Mouse (Mus musculus) MEL (cell line): Measurements from ENCODE around the gene Lpo. TPM values are rescaled to one million over a fixed set of nuclear protein-coding genes. Genes with fewer than 3 reads are reported as not detected.

ENCODE experiments used
- DNase-seq: peaks from one replicate; pipeline ENCODE4 v3.0.0; 2011; ENCODE audit warnings: low read depth, low spot score
- H3K27ac ChIP-seq: 2 replicates; pipeline ENCODE4 v1.5.1; 2012; ENCODE audit warnings: low read depth, mild to moderate bottlenecking, control low read depth, low read length, moderate library complexity; ENCODE audit not compliant: control insufficient read depth
- H3K27me3 ChIP-seq, 2 experiments: fragments of 150-350 bp in 1 of 2; sonication (generic) in 1 of 2; 2 replicates each; pipeline ENCODE4 v1.6.1; 2012; ENCODE audit warnings: low read length in 2 of 2, mild to moderate bottlenecking in 2 of 2, improper control_type of control experiment in 1 of 2, moderate library complexity in 1 of 2; ENCODE audit not compliant: insufficient read depth in 2 of 2, control insufficient read depth in 1 of 2
- H3K36me3 ChIP-seq, 2 experiments: 2 replicates each; pipeline ENCODE4 v1.6.1; 2012 to 2014; ENCODE audit warnings: low read length in 2 of 2, improper control_type of control experiment in 1 of 2, inconsistent platforms in 1 of 2, mild to moderate bottlenecking in 1 of 2; ENCODE audit not compliant: insufficient read depth in 2 of 2, control insufficient read depth in 1 of 2
- H3K4me1 ChIP-seq, 2 experiments: fragments of 150-350 bp in 1 of 2; sonication (generic) in 1 of 2; 2 replicates each; pipeline ENCODE4 v1.6.1; 2012; ENCODE audit warnings: low read length in 2 of 2, improper control_type of control experiment in 1 of 2, mild to moderate bottlenecking in 1 of 2; ENCODE audit not compliant: insufficient read depth in 2 of 2, control insufficient read depth in 1 of 2
- H3K4me3 ChIP-seq, 2 experiments: fragments of 150-350 bp in 1 of 2; sonication (generic) in 1 of 2; 2 replicates each; pipeline ENCODE4 v1.5.1; 2012; ENCODE audit warnings: low read depth in 2 of 2, low read length in 2 of 2, mild to moderate bottlenecking in 2 of 2, moderate library complexity in 2 of 2, control low read depth in 1 of 2, improper control_type of control experiment in 1 of 2; ENCODE audit not compliant: control insufficient read depth in 1 of 2, insufficient read depth in 1 of 2
- H3K79me2 ChIP-seq: 2 replicates; pipeline ENCODE4 v1.6.1; 2012; ENCODE audit warnings: mild to moderate bottlenecking, low read length, moderate library complexity; ENCODE audit not compliant: control insufficient read depth, poor library complexity, insufficient read depth
- H3K9ac ChIP-seq: 2 replicates; pipeline ENCODE4 v1.6.1; 2012; ENCODE audit warnings: low read depth, mild to moderate bottlenecking, control low read depth, low read length, moderate library complexity; ENCODE audit not compliant: control insufficient read depth, poor library complexity, severe bottlenecking
- H3K9me3 ChIP-seq: fragments of 150-350 bp; sonication (generic); replicated peaks from 2 replicates; pipeline ENCODE4 v1.6.1; 2012; ENCODE audit warnings: mild to moderate bottlenecking, low read length, improper control_type of control experiment, moderate library complexity; ENCODE audit not compliant: insufficient read depth
- CHD1 ChIP-seq: IDR thresholded peaks from 2 replicates; pipeline ENCODE4 v1.6.1; 2012; ENCODE audit warnings: low read depth, mild to moderate bottlenecking, inconsistent platforms, low read length, improper control_type of control experiment
- ELF1 ChIP-seq: IDR thresholded peaks from 2 replicates; pipeline ENCODE4 v1.6.1; 2014; ENCODE audit warnings: low read depth, mild to moderate bottlenecking, inconsistent platforms, low read length, improper control_type of control experiment, moderate library complexity
- GABPA ChIP-seq: IDR thresholded peaks from 2 replicates; pipeline ENCODE4 v1.6.1; 2012; ENCODE audit warnings: low read depth, mild to moderate bottlenecking, inconsistent platforms, low read length, improper control_type of control experiment, moderate library complexity
- GATA1 ChIP-seq: IDR thresholded peaks from 2 replicates; pipeline ENCODE4 v1.6.1; 2011; ENCODE audit warnings: low read depth, low read length, improper control_type of control experiment
- JUND ChIP-seq: IDR thresholded peaks from 2 replicates; pipeline ENCODE4 v1.6.1; 2011; ENCODE audit warnings: low read depth, mild to moderate bottlenecking, improper control_type of control experiment, low read length
- MAFK ChIP-seq: IDR thresholded peaks from 2 replicates; pipeline ENCODE4 v1.6.1; 2011; ENCODE audit warnings: low read depth, mild to moderate bottlenecking, low read length, improper control_type of control experiment, borderline replicate concordance
- MAZ ChIP-seq: IDR thresholded peaks from 2 replicates; pipeline ENCODE4 v1.6.1; 2012; ENCODE audit warnings: low read depth, mild to moderate bottlenecking, inconsistent platforms, low read length, improper control_type of control experiment
- MXI1 ChIP-seq: IDR thresholded peaks from 2 replicates; pipeline ENCODE4 v1.6.1; 2011; ENCODE audit warnings: mild to moderate bottlenecking, low read depth, low read length, improper control_type of control experiment
- MYB ChIP-seq: IDR thresholded peaks from 2 replicates; pipeline ENCODE4 v1.6.1; 2011; ENCODE audit warnings: mild to moderate bottlenecking, low read depth, low read length, improper control_type of control experiment
- MYC ChIP-seq: IDR thresholded peaks from 2 replicates; pipeline ENCODE4 v1.6.1; 2011; ENCODE audit warnings: low read depth, mild to moderate bottlenecking, low read length, improper control_type of control experiment, moderate library complexity
- NELFE ChIP-seq: IDR thresholded peaks from 2 replicates; pipeline ENCODE4 v1.6.1; 2011; ENCODE audit warnings: low read depth, low read length, improper control_type of control experiment
- NRF1 ChIP-seq: IDR thresholded peaks from 2 replicates; pipeline ENCODE4 v1.6.1; 2014; ENCODE audit warnings: low read depth, mild to moderate bottlenecking, inconsistent platforms, low read length, improper control_type of control experiment, moderate library complexity; ENCODE audit not compliant: poor library complexity, insufficient read depth, severe bottlenecking
- POLR2AphosphoS5 ChIP-seq: IDR thresholded peaks from 2 replicates; pipeline ENCODE4 v1.6.1; 2012; ENCODE audit warnings: low read depth, borderline replicate concordance, mild to moderate bottlenecking, inconsistent platforms, low read length, moderate library complexity, mixed read lengths
- RAD21 ChIP-seq: IDR thresholded peaks from 2 replicates; pipeline ENCODE4 v1.6.1; 2011; ENCODE audit warnings: mild to moderate bottlenecking, low read depth, low read length, improper control_type of control experiment
- RCOR1 ChIP-seq: IDR thresholded peaks from 2 replicates; pipeline ENCODE4 v1.6.1; 2012; ENCODE audit warnings: low read depth, mild to moderate bottlenecking, inconsistent platforms, low read length, improper control_type of control experiment
- SMC3 ChIP-seq: IDR thresholded peaks from 2 replicates; pipeline ENCODE4 v1.6.1; 2011; ENCODE audit warnings: low read depth, low read length, improper control_type of control experiment
- TBP ChIP-seq: IDR thresholded peaks from 2 replicates; pipeline ENCODE4 v1.8.0; 2011; ENCODE audit warnings: low read depth, low read length, improper control_type of control experiment
- TCF12 ChIP-seq: IDR thresholded peaks from 2 replicates; pipeline ENCODE4 v1.6.1; 2014; ENCODE audit warnings: low read depth, mild to moderate bottlenecking, inconsistent platforms, low read length, improper control_type of control experiment, moderate library complexity
- USF1 ChIP-seq: IDR thresholded peaks from 2 replicates; pipeline ENCODE4 v1.6.1; 2014; ENCODE audit warnings: low read depth, mild to moderate bottlenecking, inconsistent platforms, low read length, improper control_type of control experiment, moderate library complexity
- USF2 ChIP-seq, 2 experiments: IDR thresholded peaks; 2 replicates each; pipeline ENCODE4 v1.6.1; 2011 to 2012; ENCODE audit warnings: improper control_type of control experiment in 2 of 2, low read length in 2 of 2, borderline replicate concordance in 1 of 2, inconsistent platforms in 1 of 2, low read depth in 1 of 2, mild to moderate bottlenecking in 1 of 2; ENCODE audit not compliant: insufficient read depth in 1 of 2
- ZC3H11A ChIP-seq: IDR thresholded peaks from 2 replicates; pipeline ENCODE4 v1.6.1; 2012; ENCODE audit warnings: low read depth, mild to moderate bottlenecking, inconsistent platforms, low read length, improper control_type of control experiment
- ZNF384 ChIP-seq: IDR thresholded peaks from 2 replicates; pipeline ENCODE4 v1.6.1; 2012; ENCODE audit warnings: low read depth, mild to moderate bottlenecking, inconsistent platforms, low read length, improper control_type of control experiment
- polyA plus RNA-seq, 2 experiments: library from polyadenylated mRNA; stranded (reverse) in 1 of 2; unstranded in 1 of 2; fragments of >175 nt in 1 of 2; fragments of >200 nt in 1 of 2; gene quantifications; 2 replicates each; pipeline versions ENCODE4 v1.2.1 to v1.2.4; 2012; ENCODE audit warnings: low replicate concordance in 2 of 2, low read depth in 1 of 2; ENCODE audit not compliant: insufficient read length in 2 of 2, insufficient read depth in 1 of 2, missing spikeins in 1 of 2
- total RNA-seq: library from RNA; depleted of rRNA; stranded (reverse); fragments of 300-350 nt; gene quantifications from 2 replicates; pipeline ENCODE4 v1.2.3, GENCODE M21; 2012

The Lpo gene
- total and polyA plus RNA-seq, 3 experiments: not detected

DNA sequence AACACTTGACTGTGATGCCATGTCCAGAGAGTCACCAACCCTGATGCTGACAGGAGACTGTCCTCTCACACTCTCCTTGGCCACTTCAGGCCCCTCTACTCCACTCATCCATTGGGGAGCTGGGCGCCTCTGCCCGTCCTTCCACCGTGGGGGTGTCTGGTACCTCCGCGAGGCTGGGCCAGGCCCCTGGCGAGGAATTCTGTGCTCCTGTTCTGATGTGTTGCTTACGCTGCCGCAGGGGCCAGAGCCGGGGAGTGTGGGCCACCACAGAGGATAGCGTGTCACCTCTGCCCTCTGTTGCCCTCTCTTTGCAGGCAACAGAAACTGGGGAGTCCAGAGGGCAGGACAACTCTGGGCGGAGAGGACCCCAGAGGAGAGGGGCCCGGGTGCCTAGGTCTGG is 49.2 kb downstream of the Lpo start:
- Histone ChIP-seq H3K4me3 (no peak overlapping the region), H3K9me3 (no peaks in the 10 kb centered on the region), H3K9ac (no peak overlapping the region), H3K36me3 (peaks cover 0 to 2% of the 10 kb centered on the region in 2 experiments; a peak in 1 of 4 replicates), H3K4me1 (no peaks in the 10 kb centered on the region), H3K27ac (no peak overlapping the region), H3K27me3 (no peaks in the 10 kb centered on the region), H3K79me2 (no peaks in the 10 kb centered on the region)
- no peak for TF ChIP-seq JUND
- no peak for DNase-seq

DNA sequence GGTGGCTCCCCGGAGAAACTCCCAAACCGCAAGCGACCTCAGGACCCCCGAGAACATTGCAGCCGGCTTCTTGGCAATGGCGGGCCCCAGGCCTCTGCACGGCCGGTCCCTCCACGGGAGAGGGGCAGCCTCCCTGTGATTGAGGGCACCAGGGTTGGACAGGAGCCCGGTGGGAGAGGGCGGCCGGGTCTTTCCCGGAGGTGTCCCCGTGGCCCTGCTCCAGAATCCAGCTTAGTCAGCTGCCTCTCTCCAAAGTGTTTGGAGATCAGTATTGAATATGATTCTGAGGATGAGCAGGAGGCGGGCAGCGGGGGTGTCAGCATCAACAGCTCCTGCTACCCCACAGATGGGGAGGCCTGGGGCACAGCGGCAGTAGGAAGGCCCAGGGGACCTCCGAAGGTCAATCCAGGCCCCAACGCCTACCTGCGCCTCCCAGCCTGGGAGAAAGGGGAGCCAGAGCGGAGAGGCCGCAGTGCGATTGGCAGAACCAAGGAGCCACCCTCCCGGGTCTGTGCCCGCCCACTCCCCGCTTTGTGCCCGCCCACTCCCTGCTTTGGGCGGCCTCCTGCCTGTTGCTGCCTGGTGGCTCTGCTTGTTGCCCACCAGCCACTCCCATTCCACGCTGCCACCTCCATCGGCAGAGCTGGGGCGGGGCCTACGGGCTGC is 49.9 kb downstream of the Lpo start:
- H3K27me3 ChIP-seq: no peaks in the 10 kb centered on the region
- TF ChIP-seq TCF12 (no peak), SMC3 (no peak)
- TF ChIP-seq, all 39 proteins: peak for 0
- Histone ChIP-seq H3K36me3 (peaks cover 0 to 2% of the 10 kb centered on the region in 2 experiments; a peak in 1 of 4 replicates), H3K4me3 (no peak overlapping the region), H3K4me1 (no peaks in the 10 kb centered on the region), H3K27ac (no peak overlapping the region), H3K9me3 (no peaks in the 10 kb centered on the region), H3K79me2 (no peaks in the 10 kb centered on the region), H3K9ac (no peak overlapping the region)
- DNase-seq: no peak

DNA sequence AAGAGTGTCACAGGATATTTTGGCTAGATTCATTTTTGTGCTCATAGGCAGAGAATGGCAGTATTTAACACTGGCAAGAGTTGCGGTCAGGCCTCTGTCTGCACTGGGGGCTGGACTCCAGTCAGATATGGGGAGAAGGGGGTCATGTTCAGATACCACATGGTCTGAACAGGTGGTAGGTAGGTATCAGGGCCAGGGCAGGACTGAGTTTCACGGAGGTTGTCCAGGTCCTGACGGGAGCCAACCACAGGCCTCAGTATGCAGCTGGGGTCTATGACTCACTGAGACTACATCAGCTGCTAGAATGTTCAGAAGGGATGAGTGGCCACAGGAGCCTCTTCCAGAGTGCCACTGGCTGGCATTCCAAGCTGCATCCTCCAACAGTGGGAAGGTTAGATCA is 55.7 kb downstream of the Lpo start:
- Histone ChIP-seq H3K4me1 (no peaks in the 10 kb centered on the region), H3K9ac (no peak overlapping the region), H3K4me3 (no peak overlapping the region), H3K9me3 (no peaks in the 10 kb centered on the region), H3K27ac (no peak overlapping the region), H3K79me2 (no peaks in the 10 kb centered on the region)
- DNase-seq: no peak
- TF ChIP-seq USF2 (IDR thresholded peaks at IDR 0.05; ENCODE audit: borderline replicate concordance in 1 of 2, insufficient read depth in 1 of 2, low read depth in 1 of 2, low read length in 2 of 2): no peak
- TF ChIP-seq MXI1: no peak
- TF ChIP-seq NELFE: no peak
- no peak for TF ChIP-seq SMC3
- no peak for TF ChIP-seq GABPA
- no peak for TF ChIP-seq MAFK
- no peak for TF ChIP-seq USF1
- TF ChIP-seq ZNF384: no peak
- no peak for TF ChIP-seq RCOR1
- no peak for TF ChIP-seq RAD21
- TF ChIP-seq ELF1: no peak
- no peak for TF ChIP-seq GATA1
- TF ChIP-seq POLR2AphosphoS5: no peak
- no peak for TF ChIP-seq MAZ
- TF ChIP-seq TBP: no peak
- TF ChIP-seq ZC3H11A: no peak
- no peak for TF ChIP-seq MYC
- no peak for TF ChIP-seq CHD1
- TF ChIP-seq MYB: no peak
- no peak for TF ChIP-seq NRF1
- TF ChIP-seq, all 39 proteins: peak for 0
- Histone ChIP-seq H3K36me3 (peaks cover 0 to 4% of the 10 kb centered on the region in 2 experiments; a peak in 1 of 4 replicates), H3K27me3 (no peaks in the 10 kb centered on the region)
